Mouse (Mus musculus): ENCODE results near the gene Lta. TPM values are rescaled to one million over a fixed set of nuclear protein-coding genes. Genes with fewer than 3 reads are reported as not detected.
"Not testable (repeated sequence)": the region's sequence is repeated elsewhere in the genome, so short reads cannot be mapped to it uniquely, and the experiment has no call there.

Lta gene
- polyA plus RNA-seq, 1 experiment from 2014 or later = not detected

DNA sequence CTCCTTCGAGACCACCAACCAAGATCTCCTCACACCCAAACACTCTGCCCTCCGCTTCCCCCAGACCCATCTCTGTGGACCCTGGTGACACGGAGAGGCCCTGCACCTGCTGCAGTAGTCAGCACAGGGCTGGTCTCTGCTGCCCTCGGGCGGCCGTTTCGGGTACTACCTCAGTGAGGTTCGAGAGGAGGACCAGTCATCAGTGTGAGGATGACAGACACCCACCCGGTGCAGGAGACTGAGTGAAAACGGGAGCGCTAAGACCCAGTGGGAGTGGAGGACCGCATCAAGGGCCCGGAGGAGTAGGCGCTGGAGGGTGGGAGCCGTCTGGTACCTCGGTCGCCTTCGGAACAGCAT, 31.2 kb upstream of the Lta start:
- H3K36me3 ChIP-seq (ENCODE audit: control insufficient read depth, insufficient read depth, low read length) = peaks cover 33% of the 10 kb centered on the region
- H3K9ac ChIP-seq (ENCODE audit: low read length) = peak overlapping the region; percentile 91
- peak; percentile 55 for ATAC-seq (ENCODE audit: insufficient number of reproducible peaks, insufficient read depth, low FRiP score, low read depth)
- H3K27me3 ChIP-seq (ENCODE audit: control insufficient read depth, insufficient read depth, low read length) = no peaks in the 10 kb centered on the region
- no peaks in the 10 kb centered on the region for H3K9me3 ChIP-seq (ENCODE audit: control insufficient read depth, low read length)
- H3K4me1 ChIP-seq (ENCODE audit: control insufficient read depth in 2 of 2, insufficient read depth in 2 of 2, low read length in 2 of 2) = peaks cover 10 to 36% of the 10 kb centered on the region in 2 experiments
- peak overlapping the region; percentile 67 to 79 for H3K4me3 ChIP-seq (ENCODE audit: control insufficient read depth in 1 of 2, insufficient read depth in 1 of 2, low read depth in 1 of 2, low read length in 2 of 2)
- peak overlapping the region; percentile 86 to 93 for H3K27ac ChIP-seq (replicated peaks in 1 of 2; ENCODE audit: control insufficient read depth in 1 of 2, insufficient read depth in 1 of 2, low read depth in 2 of 2, low read length in 2 of 2)
- WGBS = 1% methylated on average over 18 of the region's 18 CpGs
- H3K4me2 ChIP-seq (ENCODE audit: low read length) = peak overlapping the region; percentile 82

GRCm38 (mm10) chr17:35235614-35236389, 30.7 kb upstream of the Lta start, which contains the start of gene Nfkbil1:
TSS of gene Nfkbil1 (minus strand) at chr17:35235792.
- peak within 1 kb of the TSS; percentile 67 to 79 for H3K4me3 ChIP-seq (ENCODE audit: control insufficient read depth in 1 of 2, insufficient read depth in 1 of 2, low read depth in 1 of 2, low read length in 2 of 2)
- H3K27me3 ChIP-seq (ENCODE audit: control insufficient read depth, insufficient read depth, low read length) = no peaks in the 10 kb centered on the region
- H3K36me3 ChIP-seq (ENCODE audit: control insufficient read depth, insufficient read depth, low read length) = peaks cover 39% of the 10 kb centered on the region
- peak within 1 kb of the TSS; percentile 86 to 94 for H3K27ac ChIP-seq (replicated peaks in 1 of 2; ENCODE audit: control insufficient read depth in 1 of 2, insufficient read depth in 1 of 2, low read depth in 2 of 2, low read length in 2 of 2)
- H3K4me2 ChIP-seq (ENCODE audit: low read length) = peak within 1 kb of the TSS; percentile 82
- peak; percentile 71 for ATAC-seq (ENCODE audit: insufficient number of reproducible peaks, insufficient read depth, low FRiP score, low read depth)
- H3K9ac ChIP-seq (ENCODE audit: low read length) = peak within 1 kb of the TSS; percentile 91
- H3K4me1 ChIP-seq (ENCODE audit: control insufficient read depth in 2 of 2, insufficient read depth in 2 of 2, low read length in 2 of 2) = peaks cover 10 to 34% of the 10 kb centered on the region in 2 experiments
- H3K9me3 ChIP-seq (ENCODE audit: control insufficient read depth, low read length) = no peaks in the 10 kb centered on the region
- under 1% methylated on average over 35 of the region's 35 CpGs for WGBS

- peaks cover 7 to 25% of the 10 kb centered on the region in 2 experiments for H3K4me1 ChIP-seq (ENCODE audit: control insufficient read depth in 2 of 2, insufficient read depth in 2 of 2, low read length in 2 of 2)
- peak overlapping the region; percentile 86 to 94 for H3K27ac ChIP-seq (replicated peaks in 1 of 2; ENCODE audit: control insufficient read depth in 1 of 2, insufficient read depth in 1 of 2, low read depth in 2 of 2, low read length in 2 of 2)
- peak overlapping the region; percentile 91 for H3K9ac ChIP-seq (ENCODE audit: low read length)
- H3K9me3 ChIP-seq (ENCODE audit: control insufficient read depth, low read length) = no peaks in the 10 kb centered on the region
- H3K27me3 ChIP-seq (ENCODE audit: control insufficient read depth, insufficient read depth, low read length) = no peaks in the 10 kb centered on the region
- ATAC-seq (ENCODE audit: insufficient number of reproducible peaks, insufficient read depth, low FRiP score, low read depth) = no peak
- H3K4me2 ChIP-seq (ENCODE audit: low read length) = peak overlapping the region; percentile 82
- peaks cover 47% of the 10 kb centered on the region for H3K36me3 ChIP-seq (ENCODE audit: control insufficient read depth, insufficient read depth, low read length)
- 4% methylated on average over 31 of the region's 31 CpGs for WGBS
- peak overlapping the region; percentile 67 to 79 for H3K4me3 ChIP-seq (ENCODE audit: control insufficient read depth in 1 of 2, insufficient read depth in 1 of 2, low read depth in 1 of 2, low read length in 2 of 2)
Observed at GRCm38 (mm10) chr17:35234903-35235302, 29.8 kb upstream of the Lta start.

DNA sequence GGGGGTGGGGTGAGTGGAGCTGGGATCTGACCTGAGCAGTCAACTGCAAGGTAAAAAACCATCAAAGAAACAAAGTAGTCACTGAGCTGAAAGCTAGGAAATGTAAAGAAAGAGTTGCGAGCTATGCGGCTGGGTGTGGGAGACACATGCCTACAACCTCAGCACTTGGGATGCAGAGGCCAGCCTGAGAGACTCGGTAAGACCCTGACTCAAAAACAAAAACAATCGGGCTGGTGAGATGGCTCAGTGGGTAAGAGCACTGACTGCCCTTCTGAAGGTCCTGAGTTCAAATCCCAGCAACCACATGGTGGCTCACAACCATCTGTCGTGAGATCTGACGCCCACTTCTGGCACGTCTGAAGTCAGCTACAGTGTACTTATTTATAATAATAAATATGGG, 28.9 kb upstream of the Lta start:
- not testable (repeated sequence) for H3K9me3 ChIP-seq (ENCODE audit: control insufficient read depth, low read length); H3K9ac ChIP-seq (ENCODE audit: low read length); ATAC-seq (ENCODE audit: insufficient number of reproducible peaks, insufficient read depth, low FRiP score, low read depth); H3K27me3 ChIP-seq (ENCODE audit: control insufficient read depth, insufficient read depth, low read length)
- Histone ChIP-seq H3K27ac (replicated peaks in 1 of 2; ENCODE audit: control insufficient read depth in 1 of 2, insufficient read depth in 1 of 2, low read depth in 2 of 2, low read length in 2 of 2) (peak overlapping the region; percentile 63 to 86; a peak in 3 of 4 replicates), H3K4me3 (ENCODE audit: control insufficient read depth in 1 of 2, insufficient read depth in 1 of 2, low read depth in 1 of 2, low read length in 2 of 2) (peak overlapping the region in 1 of 2 experiments; percentile 67; a peak in 2 of 4 replicates), H3K36me3 (ENCODE audit: control insufficient read depth, insufficient read depth, low read length) (peaks cover 55% of the 10 kb centered on the region), H3K4me2 (ENCODE audit: low read length) (peak overlapping the region; percentile 82), H3K4me1 (ENCODE audit: control insufficient read depth in 2 of 2, insufficient read depth in 2 of 2, low read length in 2 of 2) (peaks cover 7 to 25% of the 10 kb centered on the region in 2 experiments)
- WGBS = 87% methylated on average over 7 of the region's 7 CpGs

DNA sequence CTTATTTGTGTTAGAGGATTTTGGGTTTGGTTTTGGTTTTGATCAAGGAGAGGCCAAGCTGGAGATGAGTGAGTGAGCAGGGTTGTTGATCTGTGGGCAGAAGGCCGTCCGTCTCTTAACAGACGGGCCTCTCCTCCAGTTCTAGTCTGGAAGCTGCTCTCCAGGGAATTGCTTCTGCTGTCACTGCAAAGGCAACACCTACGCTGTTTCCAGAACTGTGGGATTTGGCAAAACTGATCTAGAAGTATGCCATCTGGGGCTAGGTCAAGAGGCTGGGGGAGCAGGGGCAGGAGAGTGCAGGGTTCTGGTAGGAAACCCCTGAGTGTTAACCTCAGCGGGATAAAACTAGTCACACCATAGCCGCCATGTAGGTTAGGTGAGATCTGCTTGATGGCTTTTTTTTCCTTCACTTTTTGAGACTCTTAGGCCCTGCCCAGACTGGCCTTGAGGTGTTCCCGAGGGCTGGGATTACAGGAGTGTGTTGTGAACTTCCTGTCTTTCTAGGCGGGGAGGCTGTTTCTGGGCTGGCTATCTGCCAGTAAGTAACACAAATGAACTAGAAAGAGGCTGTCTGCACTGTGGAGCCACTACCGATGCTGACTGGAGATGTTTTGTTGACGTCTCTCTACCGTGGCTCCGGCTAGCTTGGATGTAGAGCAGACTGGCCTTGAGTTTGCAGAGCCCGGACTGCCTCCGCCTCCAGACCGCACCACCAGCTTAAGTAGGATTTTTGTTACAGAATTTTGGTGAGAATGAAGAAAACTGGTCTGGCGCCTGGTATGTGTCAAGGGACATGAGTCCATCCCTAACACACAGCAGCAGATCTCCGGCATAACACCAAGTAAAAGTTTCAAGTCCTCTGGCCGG, 28.2 kb upstream of the Lta start, which contains the start of gene Atp6v1g2:
TSS of gene Atp6v1g2 (plus strand) at position 547 of the 867 bp plus-strand sequence.
- 0 out of 2 replicates have a peak, but pooled peaks have one; percentile 9 for ATAC-seq (ENCODE audit: insufficient number of reproducible peaks, insufficient read depth, low FRiP score, low read depth)
- H3K27me3 ChIP-seq (ENCODE audit: control insufficient read depth, insufficient read depth, low read length) = no peaks in the 10 kb centered on the region
- WGBS = 60% methylated on average over 18 of the region's 18 CpGs
- peaks cover 7 to 25% of the 10 kb centered on the region in 2 experiments for H3K4me1 ChIP-seq (ENCODE audit: control insufficient read depth in 2 of 2, insufficient read depth in 2 of 2, low read length in 2 of 2)
- no peaks in the 10 kb centered on the region for H3K9me3 ChIP-seq (ENCODE audit: control insufficient read depth, low read length)
- H3K9ac ChIP-seq (ENCODE audit: low read length) = peak within 1 kb of the TSS; percentile 91
- H3K4me2 ChIP-seq (ENCODE audit: low read length) = peak within 1 kb of the TSS; percentile 82
- peak within 1 kb of the TSS; percentile 63 to 86 for H3K27ac ChIP-seq (replicated peaks in 1 of 2; ENCODE audit: control insufficient read depth in 1 of 2, insufficient read depth in 1 of 2, low read depth in 2 of 2, low read length in 2 of 2)
- peak within 1 kb of the TSS in 1 of 2 experiments; percentile 67; a peak in 3 of 4 replicates for H3K4me3 ChIP-seq (ENCODE audit: control insufficient read depth in 1 of 2, insufficient read depth in 1 of 2, low read depth in 1 of 2, low read length in 2 of 2)
- peaks cover 58% of the 10 kb centered on the region for H3K36me3 ChIP-seq (ENCODE audit: control insufficient read depth, insufficient read depth, low read length)

DNA sequence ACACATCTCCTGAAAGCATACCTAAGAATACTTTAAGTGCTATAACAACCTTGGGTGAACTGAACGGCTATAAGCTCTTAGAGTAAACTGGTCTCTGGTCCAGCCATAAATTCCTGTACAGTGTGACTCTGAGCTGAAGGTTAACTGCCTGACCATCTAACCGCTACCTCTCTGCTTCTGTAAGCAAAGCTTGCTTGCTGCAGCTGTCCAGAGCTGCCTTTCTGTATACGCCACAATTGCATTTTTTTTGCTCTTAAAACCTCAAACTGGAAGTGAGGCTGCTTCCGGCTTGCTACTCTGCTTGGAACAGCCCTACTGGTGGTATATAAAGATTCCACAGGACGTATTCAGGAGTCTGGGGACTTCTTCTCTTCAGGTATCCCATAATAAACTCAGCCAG, 27.5 kb upstream of the Lta start:
- Histone ChIP-seq H3K9ac (ENCODE audit: low read length) (peak overlapping the region; percentile 27; the same call in 1 of the 2 replicates), H3K4me1 (ENCODE audit: control insufficient read depth in 2 of 2, insufficient read depth in 2 of 2, low read length in 2 of 2) (peaks cover 7 to 25% of the 10 kb centered on the region in 2 experiments), H3K4me2 (ENCODE audit: low read length) (peak overlapping the region; percentile 82; the same call in 1 of the 2 replicates), H3K27ac (replicated peaks in 1 of 2; ENCODE audit: control insufficient read depth in 1 of 2, insufficient read depth in 1 of 2, low read depth in 2 of 2, low read length in 2 of 2) (peak overlapping the region in 1 of 2 experiments; percentile 86; a peak in 1 of 4 replicates), H3K27me3 (ENCODE audit: control insufficient read depth, insufficient read depth, low read length) (no peaks in the 10 kb centered on the region), H3K36me3 (ENCODE audit: control insufficient read depth, insufficient read depth, low read length) (peaks cover 60% of the 10 kb centered on the region), H3K4me3 (ENCODE audit: control insufficient read depth in 1 of 2, insufficient read depth in 1 of 2, low read depth in 1 of 2, low read length in 2 of 2) (no peak overlapping the region), H3K9me3 (ENCODE audit: control insufficient read depth, low read length) (no peaks in the 10 kb centered on the region)
- WGBS = 77% methylated on average over 5 of the region's 5 CpGs
- no peak for ATAC-seq (ENCODE audit: insufficient number of reproducible peaks, insufficient read depth, low FRiP score, low read depth)

- 14% methylated on average over 12 of the region's 12 CpGs for WGBS
- Histone ChIP-seq H3K27me3 (ENCODE audit: control insufficient read depth, insufficient read depth, low read length) (no peaks in the 10 kb centered on the region), H3K9ac (ENCODE audit: low read length) (peak overlapping the region; percentile 27; the same call in 1 of the 2 replicates), H3K27ac (replicated peaks in 1 of 2; ENCODE audit: control insufficient read depth in 1 of 2, insufficient read depth in 1 of 2, low read depth in 2 of 2, low read length in 2 of 2) (no peak overlapping the region), H3K36me3 (ENCODE audit: control insufficient read depth, insufficient read depth, low read length) (peaks cover 63% of the 10 kb centered on the region), H3K4me3 (ENCODE audit: control insufficient read depth in 1 of 2, insufficient read depth in 1 of 2, low read depth in 1 of 2, low read length in 2 of 2) (no peak overlapping the region), H3K9me3 (ENCODE audit: control insufficient read depth, low read length) (no peaks in the 10 kb centered on the region), H3K4me2 (ENCODE audit: low read length) (no peak overlapping the region), H3K4me1 (ENCODE audit: control insufficient read depth in 2 of 2, insufficient read depth in 2 of 2, low read length in 2 of 2) (peaks cover 7 to 25% of the 10 kb centered on the region in 2 experiments)
- ATAC-seq (ENCODE audit: insufficient number of reproducible peaks, insufficient read depth, low FRiP score, low read depth) = no peak
Observed at GRCm38 (mm10) chr17:35232043-35232442, 26.9 kb upstream of the Lta start.

All from heart, embryonic 14.5 days (tissue).